Mouse (Mus musculus): ENCODE measurements at regions not wholly inside any gene's neighbourhood (a gene's known extent, or its start where the extent isn't known, plus 50 kb on each side); places are given as distances from the start of the nearest gene placed in this dataset.

GRCm38 (mm10) chr17:45903294-45903693, 128.9 kb downstream of the Vegfa start:
- no peak; the same call in 1 of the 2 replicates for ATAC-seq (ENCODE audit: insufficient read depth, low read depth)

DNA sequence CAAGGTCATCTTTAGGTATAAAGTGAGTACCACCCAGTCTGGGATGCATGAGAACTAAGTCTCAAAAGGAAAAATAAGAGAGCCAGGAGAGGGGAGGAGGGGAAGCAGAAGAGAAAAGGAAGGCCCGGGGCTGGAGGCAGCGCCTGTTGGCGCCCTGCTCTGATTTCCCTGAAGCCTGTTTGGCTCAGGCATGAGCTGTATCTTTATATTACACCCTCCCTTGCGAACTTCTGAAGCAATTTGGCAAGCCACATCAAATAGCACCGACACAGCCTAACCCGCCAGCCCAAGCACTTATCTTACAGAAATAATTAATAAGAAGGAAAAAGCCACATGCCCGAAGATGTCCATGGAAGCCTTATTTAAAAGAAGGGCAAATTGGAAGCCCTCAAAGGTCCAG, 129.5 kb downstream of the Vegfa start:
- no peak for ATAC-seq (ENCODE audit: insufficient read depth, low read depth)
- DNase-seq (ENCODE audit: low spot score) = no peak
- Histone ChIP-seq H3K9me3 (replicated peaks; ENCODE audit: control insufficient read depth, low read length) (no peaks in the 10 kb centered on the region), H3K4me1 (ENCODE audit: control insufficient read depth, insufficient read depth) (peaks cover 6% of the 10 kb centered on the region; the same call in 1 of the 2 replicates), H3K9ac (replicated peaks; ENCODE audit: low read depth, low read length) (no peak overlapping the region), H3K36me3 (replicated peaks; ENCODE audit: control insufficient read depth, insufficient read depth, low read length) (no peaks in the 10 kb centered on the region), H3K27ac (ENCODE audit: low read depth) (no peak overlapping the region), H3K4me2 (ENCODE audit: low read depth, low read length) (no peak overlapping the region), H3K27me3 (ENCODE audit: control insufficient read depth, insufficient read depth, low read length) (no peaks in the 10 kb centered on the region), H3K4me3 (ENCODE audit: low read depth, low read length) (no peak overlapping the region)
- WGBS = 61% methylated on average over 7 of the region's 7 CpGs
- TF ChIP-seq EP300 (IDR thresholded peaks at IDR 0.05; ENCODE audit: low read depth) (no peak), CTCF (IDR thresholded peaks at IDR 0.05; ENCODE audit: low read depth) (no peak)

More at GRCm38 (mm10) chr17:45903294-45903693, 128.9 kb downstream of the Vegfa start:
- WGBS = 40% methylated on average over 9 of the region's 9 CpGs
- no peaks in the 10 kb centered on the region for H3K9me3 ChIP-seq (replicated peaks; ENCODE audit: control insufficient read depth, low read length)
- no peak overlapping the region for H3K4me3 ChIP-seq (ENCODE audit: low read depth, low read length)
- no peaks in the 10 kb centered on the region for H3K36me3 ChIP-seq (replicated peaks; ENCODE audit: control insufficient read depth, insufficient read depth, low read length)
- no peaks in the 10 kb centered on the region for H3K27me3 ChIP-seq (ENCODE audit: control insufficient read depth, insufficient read depth, low read length)
- peaks cover 6% of the 10 kb centered on the region; the same call in 1 of the 2 replicates for H3K4me1 ChIP-seq (ENCODE audit: control insufficient read depth, insufficient read depth)
- H3K27ac ChIP-seq (ENCODE audit: low read depth) = no peak overlapping the region
- TF ChIP-seq EP300 (IDR thresholded peaks at IDR 0.05; ENCODE audit: low read depth) = no peak
- no peak for TF ChIP-seq CTCF (IDR thresholded peaks at IDR 0.05; ENCODE audit: low read depth)
- H3K9ac ChIP-seq (replicated peaks; ENCODE audit: low read depth, low read length) = no peak overlapping the region
- DNase-seq (ENCODE audit: low spot score) = no peak
- H3K4me2 ChIP-seq (ENCODE audit: low read depth, low read length) = no peak overlapping the region

DNA sequence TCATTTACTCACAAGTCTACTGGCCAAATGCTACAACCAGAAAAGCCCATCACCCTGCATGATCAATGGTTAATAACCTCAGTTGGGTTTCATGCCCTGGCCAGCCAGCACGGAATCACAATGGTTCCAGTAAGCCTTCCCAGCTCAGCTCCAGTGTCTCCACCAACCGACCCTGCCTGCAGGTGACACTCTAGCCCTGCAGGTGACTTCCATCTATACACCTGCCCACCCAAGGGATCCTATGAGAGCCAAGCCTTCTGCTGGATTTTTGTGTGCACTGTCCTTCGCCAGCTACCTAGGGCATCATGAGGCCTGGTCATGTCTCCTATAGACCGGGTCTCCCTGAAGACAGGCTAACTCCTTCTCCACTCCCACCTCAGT, 135.3 kb downstream of the Vegfa start:
- Histone ChIP-seq H3K27ac (ENCODE audit: low read depth) (no peak overlapping the region), H3K36me3 (replicated peaks; ENCODE audit: control insufficient read depth, insufficient read depth, low read length) (no peaks in the 10 kb centered on the region), H3K4me3 (ENCODE audit: low read depth, low read length) (no peak overlapping the region), H3K4me2 (ENCODE audit: low read depth, low read length) (no peak overlapping the region), H3K9me3 (replicated peaks; ENCODE audit: control insufficient read depth, low read length) (no peaks in the 10 kb centered on the region), H3K27me3 (ENCODE audit: control insufficient read depth, insufficient read depth, low read length) (no peaks in the 10 kb centered on the region), H3K4me1 (ENCODE audit: control insufficient read depth, insufficient read depth) (no peaks in the 10 kb centered on the region), H3K9ac (replicated peaks; ENCODE audit: low read depth, low read length) (no peak overlapping the region)
- ATAC-seq (ENCODE audit: insufficient read depth, low read depth) (no peak), DNase-seq (ENCODE audit: low spot score) (no peak)
- TF ChIP-seq CTCF (IDR thresholded peaks at IDR 0.05; ENCODE audit: low read depth) (no peak), EP300 (IDR thresholded peaks at IDR 0.05; ENCODE audit: low read depth) (no peak)
- 82% methylated on average over 4 of the region's 4 CpGs for WGBS

- DNase-seq (ENCODE audit: low spot score) (no peak), ATAC-seq (ENCODE audit: insufficient read depth, low read depth) (no peak)
- TF ChIP-seq CTCF (IDR thresholded peaks at IDR 0.05; ENCODE audit: low read depth) (no peak), EP300 (IDR thresholded peaks at IDR 0.05; ENCODE audit: low read depth) (no peak)
- H3K4me3 ChIP-seq (ENCODE audit: low read depth, low read length) = no peak overlapping the region
- no peaks in the 10 kb centered on the region for H3K4me1 ChIP-seq (ENCODE audit: control insufficient read depth, insufficient read depth)
- H3K4me2 ChIP-seq (ENCODE audit: low read depth, low read length) = no peak overlapping the region
- no peaks in the 10 kb centered on the region for H3K36me3 ChIP-seq (replicated peaks; ENCODE audit: control insufficient read depth, insufficient read depth, low read length)
- no peaks in the 10 kb centered on the region for H3K27me3 ChIP-seq (ENCODE audit: control insufficient read depth, insufficient read depth, low read length)
- no peak overlapping the region for H3K27ac ChIP-seq (ENCODE audit: low read depth)
- no peaks in the 10 kb centered on the region for H3K9me3 ChIP-seq (replicated peaks; ENCODE audit: control insufficient read depth, low read length)
- no peak overlapping the region for H3K9ac ChIP-seq (replicated peaks; ENCODE audit: low read depth, low read length)
- 74% methylated on average over 12 of the region's 12 CpGs for WGBS
Observed at GRCm38 (mm10) chr17:45896142-45896921, 135.8 kb downstream of the Vegfa start.

- WGBS = 79% methylated on average over 5 of the region's 5 CpGs
- no peak for ATAC-seq (ENCODE audit: insufficient read depth, low read depth)
- Histone ChIP-seq H3K27me3 (ENCODE audit: control insufficient read depth, insufficient read depth, low read length) (no peaks in the 10 kb centered on the region), H3K36me3 (replicated peaks; ENCODE audit: control insufficient read depth, insufficient read depth, low read length) (no peaks in the 10 kb centered on the region), H3K9me3 (replicated peaks; ENCODE audit: control insufficient read depth, low read length) (no peaks in the 10 kb centered on the region), H3K4me2 (ENCODE audit: low read depth, low read length) (no peak overlapping the region), H3K9ac (replicated peaks; ENCODE audit: low read depth, low read length) (no peak overlapping the region), H3K27ac (ENCODE audit: low read depth) (no peak overlapping the region), H3K4me3 (ENCODE audit: low read depth, low read length) (no peak overlapping the region), H3K4me1 (ENCODE audit: control insufficient read depth, insufficient read depth) (peaks cover 5% of the 10 kb centered on the region; the same call in 1 of the 2 replicates)
- DNase-seq (ENCODE audit: low spot score) = no peak
- TF ChIP-seq CTCF (IDR thresholded peaks at IDR 0.05; ENCODE audit: low read depth) = no peak
Observed at GRCm38 (mm10) chr17:45894166-45894565, 138.0 kb downstream of the Vegfa start.

DNA sequence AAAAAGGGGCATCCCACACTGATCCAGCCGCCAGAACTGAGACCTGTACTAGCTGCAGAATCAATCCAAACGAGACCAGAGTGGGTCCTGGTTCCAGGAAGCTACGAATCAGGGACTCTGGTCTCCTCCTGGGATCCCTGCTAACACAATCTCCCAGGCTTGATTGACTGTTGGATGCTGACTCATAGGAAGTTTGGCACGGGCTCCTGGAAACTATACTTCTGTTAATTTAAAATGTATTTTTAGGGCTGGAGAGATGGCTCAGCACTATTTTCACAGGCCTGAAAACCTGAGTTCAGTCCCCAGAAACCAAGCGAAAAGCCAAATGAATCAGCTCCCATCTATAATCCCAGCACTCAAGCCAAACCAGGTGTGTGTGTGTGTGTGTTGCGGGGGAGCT, 138.5 kb downstream of the Vegfa start:
- peaks cover 5% of the 10 kb centered on the region; the same call in 1 of the 2 replicates for H3K4me1 ChIP-seq (ENCODE audit: control insufficient read depth, insufficient read depth)
- no peak overlapping the region for H3K9ac ChIP-seq (replicated peaks; ENCODE audit: low read depth, low read length)
- no peak overlapping the region for H3K4me3 ChIP-seq (ENCODE audit: low read depth, low read length)
- ATAC-seq (ENCODE audit: insufficient read depth, low read depth) (no peak), DNase-seq (ENCODE audit: low spot score) (no peak)
- H3K36me3 ChIP-seq (replicated peaks; ENCODE audit: control insufficient read depth, insufficient read depth, low read length) = no peaks in the 10 kb centered on the region
- TF ChIP-seq EP300 (IDR thresholded peaks at IDR 0.05; ENCODE audit: low read depth) (no peak), CTCF (IDR thresholded peaks at IDR 0.05; ENCODE audit: low read depth) (no peak)
- H3K27ac ChIP-seq (ENCODE audit: low read depth) = no peak overlapping the region
- H3K4me2 ChIP-seq (ENCODE audit: low read depth, low read length) = no peak overlapping the region
- no peaks in the 10 kb centered on the region for H3K9me3 ChIP-seq (replicated peaks; ENCODE audit: control insufficient read depth, low read length)
- WGBS = 60% methylated on average over 6 of the region's 6 CpGs
- no peaks in the 10 kb centered on the region for H3K27me3 ChIP-seq (ENCODE audit: control insufficient read depth, insufficient read depth, low read length)

All from heart, postnatal 0 days (tissue).